Mouse (Mus musculus) midbrain, postnatal 0 days (tissue): Measurements from ENCODE around the gene Arid1b. TPM values are rescaled to one million over a fixed set of nuclear protein-coding genes. Genes with fewer than 3 reads are reported as not detected.

Source experiments
- ATAC-seq: fragments of 200-750 bp; cut with Nextera tagmentation; 2 replicates; pipeline ENCODE4 v1.8.0; 2017; ENCODE audit warnings: moderate number of reproducible peaks, mild to moderate bottlenecking, moderate TSS enrichment, moderate library complexity; ENCODE audit not compliant: low FRiP score
- DNase-seq: peaks from one replicate; pipeline ENCODE4 v3.0.0-alpha.2; 2015; ENCODE audit warnings: low spot score
- H3K27ac ChIP-seq: fragments of 300-500 bp; sonication (generic); 2 replicates; pipeline ENCODE4 v1.5.1; 2014; ENCODE audit warnings: low read depth, mild to moderate bottlenecking, low read length, mixed read lengths
- H3K27me3 ChIP-seq: fragments of 300-500 bp; sonication (generic); 2 replicates; pipeline ENCODE4 v1.6.1; 2014; ENCODE audit warnings: low read length, control low read depth, mixed read lengths; ENCODE audit not compliant: insufficient read depth
- H3K36me3 ChIP-seq: fragments of 300-500 bp; sonication (generic); 2 replicates; pipeline ENCODE4 v1.6.1; 2014; ENCODE audit warnings: low read length, control low read depth, mixed read lengths; ENCODE audit not compliant: insufficient read depth
- H3K4me1 ChIP-seq: fragments of 300-500 bp; sonication (generic); 2 replicates; pipeline ENCODE4 v1.6.1; 2014; ENCODE audit warnings: mild to moderate bottlenecking, control low read depth, antibody characterized with exemption, low read length, mixed read lengths; ENCODE audit not compliant: insufficient read depth
- H3K4me2 ChIP-seq: fragments of 300-500 bp; sonication (generic); 2 replicates; pipeline ENCODE4 v1.6.1; 2014; ENCODE audit warnings: low read depth, mild to moderate bottlenecking, low read length, mixed read lengths; ENCODE audit not compliant: poor library complexity, severe bottlenecking
- H3K4me3 ChIP-seq: fragments of 300-500 bp; sonication (generic); 2 replicates; pipeline ENCODE4 v1.5.1; 2014; ENCODE audit warnings: low read depth, mild to moderate bottlenecking, low read length, moderate library complexity
- H3K9ac ChIP-seq: fragments of 300-500 bp; sonication (generic); replicated peaks from 2 replicates; pipeline ENCODE4 v1.6.1; 2014; ENCODE audit warnings: mild to moderate bottlenecking, low read length, moderate library complexity, mixed read lengths; ENCODE audit not compliant: poor library complexity, severe bottlenecking
- H3K9me3 ChIP-seq: fragments of 300-500 bp; sonication (generic); 2 replicates; pipeline ENCODE4 v1.6.1; 2016; ENCODE audit warnings: low read length, control low read depth
- CTCF ChIP-seq: IDR thresholded peaks from 2 replicates; pipeline ENCODE4 v1.5.1; 2016; ENCODE audit warnings: antibody characterized with exemption, mild to moderate bottlenecking
- WGBS: fragments of 180-500 bp; shearing (Covaris S2); extraction: QIAGEN DNeasy Blood & Tissue Kit; methylation state at CpG from one replicate; pipeline ENCODE4 v1.1.7; 2014; 5-methylcytosine and 5-hydroxymethylcytosine counted together
- polyA plus RNA-seq: library from polyadenylated mRNA; unstranded; fragments of >200 nt; fragmentation: Nextera tagmentation; extraction: Ambion mirVana; gene quantifications from 2 replicates; pipeline ENCODE4 v1.2.1, GENCODE M21; 2015
- total RNA-seq: library from RNA; depleted of rRNA; stranded (reverse); fragments of >200 nt; gene quantifications from 2 replicates; pipeline ENCODE4 v1.2.3, GENCODE M21; 2014; rRNA removed

The Arid1b gene
- total RNA-seq (62.0 and 73.3 TPM in 2 replicates), polyA plus RNA-seq (10.1 and 11.9 TPM in 2 replicates)

- H3K4me3 ChIP-seq = peak within 1 kb of the TSS; percentile 95
- no peaks in the 10 kb centered on the region for H3K36me3 ChIP-seq
- no peaks in the 10 kb centered on the region for H3K9me3 ChIP-seq
- peak within 1 kb of the TSS; percentile 99 for H3K9ac ChIP-seq
- DNase-seq = peak; percentile 90
- 0% methylated on average over 46 of the region's 58 CpGs for WGBS
- H3K4me2 ChIP-seq = peak within 1 kb of the TSS; percentile 76
- H3K27ac ChIP-seq = peak within 1 kb of the TSS; percentile 100
- H3K27me3 ChIP-seq = no peaks in the 10 kb centered on the region
- no peak for TF ChIP-seq CTCF
- 0 out of 2 replicates have a peak, but pooled peaks cover 3% of the 10 kb centered on the region for H3K4me1 ChIP-seq
- peak; percentile 73 for ATAC-seq
Observed at GRCm38 (mm10) chr17:4993840-4994503, at the start of gene Arid1b. TSS of gene Arid1b (plus strand) at chr17:4994332.

- WGBS = 79% methylated on average over 6 of the region's 6 CpGs
- H3K4me1 ChIP-seq = no peaks in the 10 kb centered on the region
- no peak overlapping the region for H3K9ac ChIP-seq
- DNase-seq (no peak), ATAC-seq (no peak)
- TF ChIP-seq CTCF = no peak
- H3K27me3 ChIP-seq = no peaks in the 10 kb centered on the region
- no peak overlapping the region for H3K27ac ChIP-seq
- H3K4me2 ChIP-seq = no peak overlapping the region
- no peaks in the 10 kb centered on the region for H3K9me3 ChIP-seq
- H3K4me3 ChIP-seq = no peak overlapping the region
- no peaks in the 10 kb centered on the region for H3K36me3 ChIP-seq
Observed at GRCm38 (mm10) chr17:4945311-4945751, 48.8 kb upstream of the Arid1b start.

DNA sequence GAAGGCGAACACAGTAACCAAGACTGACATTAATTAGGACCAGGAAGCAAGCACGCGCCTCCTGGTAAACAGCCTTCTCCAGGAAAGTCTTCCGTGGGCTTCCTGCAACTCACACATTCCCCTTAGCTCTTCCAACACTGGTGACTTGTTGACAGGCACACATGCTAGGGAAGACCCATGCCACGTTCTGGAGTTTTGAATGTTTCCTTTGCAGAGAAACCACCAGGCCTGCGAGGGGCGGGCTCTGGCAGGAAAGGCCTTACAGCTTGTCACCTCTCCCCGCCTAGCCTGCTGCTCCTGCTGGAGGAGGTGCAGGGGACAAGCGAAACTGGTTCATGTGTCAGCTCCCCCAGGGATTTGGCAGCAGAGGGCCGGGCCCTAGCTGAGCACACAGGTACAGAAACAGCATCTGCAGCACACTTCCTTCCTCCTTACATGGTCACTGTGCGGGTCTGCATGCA is 48.2 kb upstream of the Arid1b start:
- H3K27ac ChIP-seq = no peak overlapping the region
- ATAC-seq (no peak), DNase-seq (peak; percentile 43)
- no peak for TF ChIP-seq CTCF
- H3K36me3 ChIP-seq = no peaks in the 10 kb centered on the region
- no peak overlapping the region for H3K9ac ChIP-seq
- H3K4me2 ChIP-seq = peak overlapping the region; percentile 18; the same call in 1 of the 2 replicates
- H3K9me3 ChIP-seq = no peaks in the 10 kb centered on the region
- H3K27me3 ChIP-seq = no peaks in the 10 kb centered on the region
- 23% methylated on average over 11 of the region's 11 CpGs for WGBS
- H3K4me3 ChIP-seq = no peak overlapping the region
- no peaks in the 10 kb centered on the region for H3K4me1 ChIP-seq

DNA sequence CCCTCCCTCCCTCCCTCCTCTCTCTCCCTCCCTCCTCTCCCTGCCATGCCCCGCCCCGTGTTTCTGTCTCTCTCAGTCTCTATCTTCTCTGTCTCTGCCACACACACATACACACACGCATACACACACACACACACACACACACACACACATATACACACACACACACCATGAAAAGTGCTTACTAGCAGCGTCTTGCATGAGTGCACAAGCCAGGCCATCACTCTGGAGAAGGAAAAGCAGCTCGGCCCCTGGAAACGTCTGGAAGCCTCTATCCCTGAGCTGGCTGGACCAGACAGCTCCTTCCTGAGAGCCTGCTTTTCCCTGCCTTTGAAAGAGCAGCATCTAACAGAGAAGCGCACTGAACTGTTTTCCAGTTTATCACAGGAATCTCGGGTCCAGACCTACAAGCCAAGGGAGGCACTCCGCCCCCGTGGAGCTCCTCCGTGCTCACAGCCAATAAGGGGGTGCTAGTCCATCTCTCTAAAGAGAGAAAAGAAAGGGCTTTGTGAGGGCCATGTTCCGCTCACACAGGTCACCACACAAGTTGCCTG is 47.6 kb upstream of the Arid1b start:
- DNase-seq = no peak
- Histone ChIP-seq H3K4me2 (peak overlapping the region; percentile 22; the same call in 1 of the 2 replicates), H3K27me3 (no peaks in the 10 kb centered on the region), H3K4me3 (no peak overlapping the region), H3K4me1 (no peaks in the 10 kb centered on the region), H3K36me3 (no peaks in the 10 kb centered on the region), H3K9ac (no peak overlapping the region), H3K27ac (no peak overlapping the region), H3K9me3 (no peaks in the 10 kb centered on the region)
- no peak for TF ChIP-seq CTCF
- ATAC-seq = no peak
- WGBS = 17% methylated on average over 11 of the region's 12 CpGs

- H3K27ac ChIP-seq = no peak overlapping the region
- H3K36me3 ChIP-seq = no peaks in the 10 kb centered on the region
- no peaks in the 10 kb centered on the region for H3K27me3 ChIP-seq
- 47% methylated on average over 3 of the region's 3 CpGs for WGBS
- no peak overlapping the region for H3K4me2 ChIP-seq
- no peak overlapping the region for H3K4me3 ChIP-seq
- no peak for DNase-seq
- H3K4me1 ChIP-seq = no peaks in the 10 kb centered on the region
- no peak for ATAC-seq
- TF ChIP-seq CTCF = no peak
- H3K9me3 ChIP-seq = no peaks in the 10 kb centered on the region
- no peak overlapping the region for H3K9ac ChIP-seq
Observed at GRCm38 (mm10) chr17:4947013-4947412, 47.1 kb upstream of the Arid1b start.

- H3K9ac ChIP-seq = no peak overlapping the region
- no peaks in the 10 kb centered on the region for H3K9me3 ChIP-seq
- no peak overlapping the region for H3K27ac ChIP-seq
- no peak for TF ChIP-seq CTCF
- no peak overlapping the region for H3K4me3 ChIP-seq
- H3K4me2 ChIP-seq = no peak overlapping the region
- H3K4me1 ChIP-seq = no peaks in the 10 kb centered on the region
- no peak for ATAC-seq
- no peak for DNase-seq
- H3K36me3 ChIP-seq = no peaks in the 10 kb centered on the region
- H3K27me3 ChIP-seq = no peaks in the 10 kb centered on the region
- WGBS = 86% methylated on average over 2 of the region's 2 CpGs
Observed at GRCm38 (mm10) chr17:4947439-4947838, 46.7 kb upstream of the Arid1b start.
